ENCODE assay signal across 18 mouse cellular contexts in genomic region chr11:31738148-31739021, GRCm38 (mm10).
A peak's percentile ranks its signal among the peaks of the same experiment; 100 is the strongest.
DNase-seq lines count a peak whose midpoint lies in the region; ATAC-seq lines count a peak whose summit lies in the region.
"Had no signal": no experiment of that assay in that cellular context is flagged by ENCODE, and none has a peak within 500 bp of the region (broad histone marks: within the 10 kb centered on the region; RNA-seq: fewer than 3 reads in every experiment).

No protein-coding gene starts in this region.

- peak; percentile 36 for DNase-seq in adrenal gland, adult 2 months
- no peak for DNase-seq in adrenal gland, adult 8-10 months
- DNase-seq in gastrocnemius, postnatal 25 days: peak; percentile 52
- DNase-seq in gastrocnemius, postnatal 10 days: no peak
- peak; percentile 57 to 79 for DNase-seq in kidney, postnatal 25 days
- peak; percentile 76 for DNase-seq in lung, postnatal 25 days (ENCODE audit: low spot score)
- no peak for DNase-seq in ovary, postnatal 14 days (ENCODE audit: low spot score)
- DNase-seq: heart, adult 18-20 months; heart, postnatal 10 days; thymus, postnatal 36 days had no signal

- H3K36me3 ChIP-seq in hindbrain, embryonic 12.5 days: no peaks in the 10 kb centered on the region
- H3K36me3 ChIP-seq: embryonic facial prominence, embryonic 10.5 days; limb, embryonic 15.5 days; midbrain, embryonic 15.5 days; neural tube, embryonic 12.5 days had no signal

- H3K27ac ChIP-seq in hindbrain, embryonic 12.5 days: no peak overlapping the region
- H3K27ac ChIP-seq: embryonic facial prominence, embryonic 10.5 days; layer of hippocampus, adult 2 months; limb, embryonic 15.5 days; macrophage; midbrain, embryonic 15.5 days; neural tube, embryonic 12.5 days had no signal

- no peaks in the 10 kb centered on the region for H3K27me3 ChIP-seq in hindbrain, embryonic 12.5 days
- H3K27me3 ChIP-seq: CH12.LX; limb, embryonic 15.5 days; midbrain, embryonic 15.5 days; neural tube, embryonic 12.5 days had no signal

- H3K9ac ChIP-seq in hindbrain, embryonic 12.5 days: no peak overlapping the region
- H3K9ac ChIP-seq: limb, embryonic 15.5 days; midbrain, embryonic 15.5 days; neural tube, embryonic 12.5 days had no signal

- H3K4me3 ChIP-seq in hindbrain, embryonic 12.5 days: no peak overlapping the region
- H3K4me3 ChIP-seq: embryonic facial prominence, embryonic 10.5 days; layer of hippocampus, adult 2 months; limb, embryonic 15.5 days; midbrain, embryonic 15.5 days; neural tube, embryonic 12.5 days had no signal

- H3K4me2 ChIP-seq in hindbrain, embryonic 12.5 days (replicated peaks): no peak overlapping the region
- H3K4me2 ChIP-seq: limb, embryonic 15.5 days; midbrain, embryonic 15.5 days; neural tube, embryonic 12.5 days had no signal

- no peak for ATAC-seq in hindbrain, embryonic 12.5 days (ENCODE audit: low FRiP score)
- ATAC-seq: midbrain, embryonic 15.5 days had no signal

- peaks cover 19% of the 10 kb centered on the region for H3K4me1 ChIP-seq in hindbrain, embryonic 12.5 days
- H3K4me1 ChIP-seq: limb, embryonic 15.5 days had no signal

- no peaks in the 10 kb centered on the region for H3K9me3 ChIP-seq in hindbrain, embryonic 12.5 days (replicated peaks)
- H3K9me3 ChIP-seq: embryonic facial prominence, embryonic 10.5 days; limb, embryonic 15.5 days; midbrain, embryonic 15.5 days; neural tube, embryonic 12.5 days had no signal

- WGBS in hindbrain, embryonic 12.5 days: 95% methylated on average over 5 of the region's 5 CpGs

Comparison
In these comparisons a context has a peak if more than half of its experiments do, and no peak if none do; other contexts are left out.
1. DNase-seq: peak in adrenal gland, adult 2 months (single experiment), gastrocnemius, postnatal 25 days (single experiment), kidney, postnatal 25 days (2 of 2) and lung, postnatal 25 days (single experiment); none in adrenal gland, adult 8-10 months (single experiment), gastrocnemius, postnatal 10 days (single experiment) and ovary, postnatal 14 days (single experiment).